Mouse (Mus musculus): ENCODE results near the gene Bckdhb. TPM values are rescaled to one million over a fixed set of nuclear protein-coding genes. Genes with fewer than 3 reads are reported as not detected.

Gene Bckdhb
- total and polyA plus RNA-seq, 3 experiments = 10.6 to 20.3 (median 12.0) TPM

DNA sequence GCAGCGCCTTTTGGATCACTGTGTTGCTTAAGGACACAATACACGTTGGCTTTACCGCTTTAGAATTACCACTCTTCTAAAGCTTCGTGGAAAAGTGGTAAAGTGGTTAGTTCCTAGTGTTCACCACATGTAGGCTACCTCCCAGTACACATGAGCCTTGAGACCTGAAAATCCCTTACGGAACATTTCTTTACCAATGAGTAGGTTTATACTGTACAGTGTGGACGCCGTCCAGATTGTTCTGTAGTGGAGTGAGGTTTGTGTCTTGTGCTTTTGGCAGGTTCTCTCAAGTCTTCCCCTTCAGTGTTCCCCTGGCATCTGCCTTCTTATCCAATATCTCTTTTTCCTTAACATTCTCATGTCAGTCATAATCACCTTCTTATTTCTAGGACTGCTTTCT lies 178.4 kb downstream of the Bckdhb start:
- H3K9ac ChIP-seq (ENCODE audit: insufficient read depth, low read depth) = no peak overlapping the region
- peaks cover 0 to 11% of the 10 kb centered on the region in 2 experiments; a peak in 3 of 4 replicates for H3K4me1 ChIP-seq (ENCODE audit: control insufficient read depth in 1 of 2, insufficient read depth in 2 of 2)
- no peak overlapping the region for H3K27ac ChIP-seq (ENCODE audit: insufficient read depth, low read depth)
- DNase-seq (ENCODE audit: extremely low read depth) = no peak
- in situ Hi-C loops (cut with MboI; ENCODE audit: low pct_ligation_motif_present, low pct_unique_long_range_greater_than_20kb, low sequenced_read_pairs) (no loop called here), dilution Hi-C loops (cut with MboI; ENCODE audit: extremely low pct_ligation_motif_present, extremely low pct_unique_long_range_greater_than_20kb, low sequenced_read_pairs) (no loop called here)
- H3K27me3 ChIP-seq (replicated peaks) = no peaks in the 10 kb centered on the region
- TF ChIP-seq CHD1 (IDR thresholded peaks at IDR 0.05; ENCODE audit: low read depth, low read length) (no peak), CHD2 (IDR thresholded peaks at IDR 0.05; ENCODE audit: low read length) (no peak), RCOR1 (conservative IDR thresholded peaks at IDR 0.05; ENCODE audit: low read depth, low read length) (no peak), EP300 (IDR thresholded peaks at IDR 0.05; ENCODE audit: low read length) (no peak), TBP (conservative IDR thresholded peaks at IDR 0.05; ENCODE audit: low read depth, low read length) (no peak), USF1 (IDR thresholded peaks at IDR 0.05; ENCODE audit: low read depth, low read length) (no peak), ETS1 (conservative IDR thresholded peaks at IDR 0.05; ENCODE audit: low read depth, low read length) (no peak), MAFK (IDR thresholded peaks at IDR 0.05; ENCODE audit: insufficient replicate concordance, low read length) (no peak), NRF1 (IDR thresholded peaks at IDR 0.05; ENCODE audit: low read depth, low read length) (no peak), HCFC1 (IDR thresholded peaks at IDR 0.05; ENCODE audit: low read depth, low read length) (no peak), MEF2A (IDR thresholded peaks at IDR 0.05; ENCODE audit: borderline replicate concordance, low read depth, low read length) (no peak), RAD21 (IDR thresholded peaks at IDR 0.05; ENCODE audit: low read depth, low read length) (no peak), JUN (IDR thresholded peaks at IDR 0.05; ENCODE audit: insufficient read depth, low read depth, low read length) (no peak), GABPA (IDR thresholded peaks at IDR 0.05; ENCODE audit: insufficient replicate concordance, low read depth, low read length) (no peak)
- H3K79me2 ChIP-seq (replicated peaks; ENCODE audit: control insufficient read depth, extremely low read depth, insufficient read depth, poor library complexity, severe bottlenecking) = no peaks in the 10 kb centered on the region
- no peak overlapping the region for H3K4me2 ChIP-seq (ENCODE audit: insufficient read depth, low read depth, poor library complexity, severe bottlenecking)
- H3K36me3 ChIP-seq (replicated peaks in 1 of 2; ENCODE audit: control insufficient read depth in 1 of 2, insufficient read depth in 1 of 2, low read length in 1 of 2) = no peaks in the 10 kb centered on the region
- no peaks in the 10 kb centered on the region for H3K9me3 ChIP-seq (replicated peaks; ENCODE audit: low read length)
- no peak overlapping the region for H3K4me3 ChIP-seq (replicated peaks in 1 of 3; ENCODE audit: low read depth in 2 of 3, low read length in 2 of 3, poor library complexity in 1 of 3)

DNA sequence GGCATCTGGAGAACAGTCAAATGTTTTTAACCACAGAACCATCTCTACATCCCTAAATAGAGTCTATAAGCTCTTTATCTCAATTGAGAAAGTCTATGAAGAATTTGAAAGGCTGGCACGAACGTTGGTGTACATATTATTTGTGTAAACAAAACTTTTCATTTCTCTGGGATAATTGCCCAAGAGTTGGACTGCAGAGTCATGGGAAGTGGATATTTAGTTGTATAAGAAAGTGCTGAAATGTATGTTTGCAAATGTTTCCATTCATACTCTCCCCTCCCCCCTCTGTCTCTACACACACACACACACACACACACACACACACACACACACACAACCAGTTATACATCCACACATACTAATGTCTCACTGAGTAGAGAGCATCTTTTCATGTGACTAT lies 181.5 kb downstream of the Bckdhb start:
- TF ChIP-seq MAFK (IDR thresholded peaks at IDR 0.05; ENCODE audit: insufficient replicate concordance, low read length) = no peak
- no peak for TF ChIP-seq TBP (conservative IDR thresholded peaks at IDR 0.05; ENCODE audit: low read depth, low read length)
- no peak for TF ChIP-seq JUN (IDR thresholded peaks at IDR 0.05; ENCODE audit: insufficient read depth, low read depth, low read length)
- no peak for TF ChIP-seq MAZ (IDR thresholded peaks at IDR 0.05; ENCODE audit: low read depth, low read length)
- no peak for TF ChIP-seq POLR2AphosphoS2 (IDR thresholded peaks at IDR 0.05; ENCODE audit: low read depth, low read length)
- no peak for TF ChIP-seq ELF1 (IDR thresholded peaks at IDR 0.05; ENCODE audit: low read depth, low read length)
- no peak for TF ChIP-seq ZNF384 (IDR thresholded peaks at IDR 0.05; ENCODE audit: low read depth, low read length)
- no peak for TF ChIP-seq IRF4 (IDR thresholded peaks at IDR 0.05; ENCODE audit: low read depth, low read length)
- no peak for TF ChIP-seq UBTF (IDR thresholded peaks at IDR 0.05; ENCODE audit: low read depth, low read length)
- no peak for TF ChIP-seq PAX5 (IDR thresholded peaks at IDR 0.05; ENCODE audit: low read length)
- TF ChIP-seq RAD21 (IDR thresholded peaks at IDR 0.05; ENCODE audit: low read depth, low read length) = no peak
- TF ChIP-seq NRF1 (IDR thresholded peaks at IDR 0.05; ENCODE audit: low read depth, low read length) = no peak
- TF ChIP-seq JUND (conservative IDR thresholded peaks at IDR 0.05; ENCODE audit: low read depth, low read length) = no peak
- TF ChIP-seq MXI1 (IDR thresholded peaks at IDR 0.05; ENCODE audit: low read depth, low read length) = no peak
- TF ChIP-seq GABPA (IDR thresholded peaks at IDR 0.05; ENCODE audit: insufficient replicate concordance, low read depth, low read length) = no peak
- TF ChIP-seq RCOR1 (conservative IDR thresholded peaks at IDR 0.05; ENCODE audit: low read depth, low read length) = no peak
- no peak for TF ChIP-seq E2F4 (IDR thresholded peaks at IDR 0.05; ENCODE audit: insufficient replicate concordance, low read depth, low read length)
- no peak for TF ChIP-seq ZKSCAN1 (IDR thresholded peaks at IDR 0.05; ENCODE audit: borderline replicate concordance, low read depth, low read length)
- Histone ChIP-seq H3K9ac (ENCODE audit: insufficient read depth, low read depth) (no peak overlapping the region), H3K27me3 (replicated peaks) (no peaks in the 10 kb centered on the region), H3K4me1 (ENCODE audit: control insufficient read depth in 1 of 2, insufficient read depth in 2 of 2) (peaks cover 5 to 38% of the 10 kb centered on the region in 2 experiments), H3K4me2 (ENCODE audit: insufficient read depth, low read depth, poor library complexity, severe bottlenecking) (no peak overlapping the region), H3K9me3 (replicated peaks; ENCODE audit: low read length) (no peaks in the 10 kb centered on the region), H3K27ac (ENCODE audit: insufficient read depth, low read depth) (no peak overlapping the region), H3K36me3 (replicated peaks in 1 of 2; ENCODE audit: control insufficient read depth in 1 of 2, insufficient read depth in 1 of 2, low read length in 1 of 2) (no peaks in the 10 kb centered on the region), H3K4me3 (replicated peaks in 1 of 3; ENCODE audit: low read depth in 2 of 3, low read length in 2 of 3, poor library complexity in 1 of 3) (no peak overlapping the region), H3K79me2 (replicated peaks; ENCODE audit: control insufficient read depth, extremely low read depth, insufficient read depth, poor library complexity, severe bottlenecking) (no peaks in the 10 kb centered on the region)
- in situ Hi-C loops (cut with MboI; ENCODE audit: low pct_ligation_motif_present, low pct_unique_long_range_greater_than_20kb, low sequenced_read_pairs) (no loop called here), dilution Hi-C loops (cut with MboI; ENCODE audit: extremely low pct_ligation_motif_present, extremely low pct_unique_long_range_greater_than_20kb, low sequenced_read_pairs) (no loop called here)
- DNase-seq (ENCODE audit: extremely low read depth) = no peak
